Mouse (Mus musculus) left cerebral cortex, adult 9 months (tissue): ENCODE data around the gene C2cd3.
A peak's percentile ranks its signal among the peaks of the same experiment; 100 is the strongest.

Experiments
- DNase-seq, 2 experiments: peaks; one replicate each; pipeline ENCODE4 v3.0.0; 2022; ENCODE audit warnings: low spot score in 2 of 2

C2cd3 gene

GRCm38 (mm10) chr7:100402715-100403114 lies 30.7 kb downstream of the C2cd3 start:
- no peak for DNase-seq

- no peak for DNase-seq
These were observed 35.6 kb downstream of the C2cd3 start for GRCm38 (mm10) chr7:100407677-100408076.

DNA sequence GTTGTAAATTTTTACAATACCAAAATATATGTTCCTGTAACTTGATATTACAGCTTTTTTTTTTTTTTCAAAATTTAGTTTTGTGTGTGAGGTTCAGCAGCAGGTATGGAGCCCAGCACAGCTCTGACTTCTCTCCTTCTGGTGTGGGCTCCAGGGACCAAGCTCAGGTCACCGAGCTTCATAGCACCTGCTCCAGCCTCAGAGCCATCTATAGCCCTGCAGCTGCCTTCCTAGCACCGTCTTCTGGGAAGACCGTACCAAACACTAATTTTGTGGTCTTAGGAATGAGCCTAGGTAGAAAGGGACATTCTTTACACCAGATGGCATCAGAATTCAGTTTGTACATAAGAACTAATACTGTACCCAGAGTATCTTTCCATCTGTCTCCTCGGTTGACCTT lies 36.7 kb downstream of the C2cd3 start:
- DNase-seq = no peak

DNA sequence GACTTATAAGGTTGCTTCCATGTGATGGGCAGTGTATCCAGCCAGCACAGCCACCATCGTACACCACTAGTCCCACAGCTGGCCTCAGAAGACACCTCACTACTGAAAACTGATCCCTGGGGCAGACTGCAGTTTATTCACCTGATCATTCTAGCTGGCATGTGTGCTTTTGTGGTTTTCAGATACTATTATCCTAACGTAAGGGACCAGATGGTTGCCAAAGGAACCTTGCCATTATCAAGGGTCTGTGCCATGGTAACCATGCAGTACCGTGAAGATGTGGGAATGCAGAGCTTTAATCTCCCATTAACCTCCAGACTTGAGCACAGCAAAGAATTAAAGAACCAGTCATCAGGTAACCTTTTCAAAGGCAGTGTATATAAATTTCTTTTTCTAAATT lies 53.8 kb downstream of the C2cd3 start:
- no peak for DNase-seq

DNA sequence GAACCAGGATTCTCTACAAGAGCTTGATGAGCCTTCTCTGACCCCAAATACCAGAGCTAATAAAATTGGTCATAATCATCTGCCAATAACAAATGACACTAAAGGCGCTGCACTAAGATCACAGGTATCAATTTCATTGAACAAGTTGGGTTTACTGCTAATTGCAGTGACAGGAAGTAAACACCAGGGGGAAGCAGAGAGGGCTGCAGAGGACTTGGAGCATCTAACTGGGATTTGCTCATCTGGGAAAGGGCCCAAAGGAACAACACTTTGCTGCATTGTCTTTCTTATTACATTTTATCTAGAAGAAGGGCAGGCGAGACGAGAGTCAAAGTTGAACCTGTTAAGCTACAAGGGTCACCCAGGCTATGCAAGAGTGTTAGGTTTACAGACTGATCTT lies 57.1 kb downstream of the C2cd3 start:
- peak in 1 of 2 experiments; percentile 57 for DNase-seq

DNA sequence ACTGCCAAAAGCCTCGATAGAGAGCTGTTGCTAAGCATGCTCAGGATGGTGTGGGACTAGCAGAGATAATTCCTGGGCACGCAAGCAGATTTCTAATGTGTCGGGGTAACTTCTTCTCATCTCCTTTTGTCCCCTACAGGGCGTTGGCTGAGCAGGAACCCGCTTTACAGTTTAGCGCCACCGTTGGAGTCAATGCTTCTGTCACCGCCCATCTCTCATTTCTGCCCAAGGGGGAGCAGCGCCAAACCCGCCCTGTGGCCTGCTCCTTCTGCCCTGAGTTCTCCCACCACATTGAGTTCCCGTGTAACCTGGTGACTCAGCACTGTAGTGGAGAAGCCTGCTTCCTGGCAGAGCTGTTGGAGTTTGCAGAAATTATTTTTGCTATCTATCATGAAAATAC lies 57.9 kb downstream of the C2cd3 start:
- DNase-seq = no peak

- DNase-seq = peak in 1 of 2 experiments; percentile 17
These were observed 59.1 kb downstream of the C2cd3 start for GRCm38 (mm10) chr7:100431103-100431502.

- no peak for DNase-seq
These were observed 61.3 kb downstream of the C2cd3 start for GRCm38 (mm10) chr7:100433295-100433694.

GRCm38 (mm10) chr7:100443728-100444127 lies 71.7 kb downstream of the C2cd3 start:
- DNase-seq = no peak

- no peak for DNase-seq
These were observed 74.2 kb downstream of the C2cd3 start for GRCm38 (mm10) chr7:100446271-100446670.

DNA sequence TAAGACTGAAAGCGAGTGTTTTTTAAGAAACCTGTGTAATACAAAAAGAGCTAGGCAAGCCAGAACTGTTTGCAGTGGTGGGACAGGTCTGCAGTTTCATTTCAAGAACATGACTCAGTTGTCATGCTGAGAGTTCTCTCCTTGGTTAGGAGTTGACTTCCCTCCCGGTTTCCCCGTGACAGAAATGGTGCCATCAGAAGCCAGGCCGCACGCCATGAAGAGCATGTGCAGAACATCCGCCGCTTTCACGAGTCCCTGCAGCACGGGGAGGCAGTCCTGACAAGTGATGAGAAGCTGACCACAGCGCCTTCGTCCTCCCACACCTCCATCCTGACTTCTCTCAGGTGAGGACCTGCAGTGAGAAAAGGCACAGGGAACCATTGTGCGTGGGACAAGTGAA lies 76.5 kb downstream of the C2cd3 start:
- no peak for DNase-seq

DNA sequence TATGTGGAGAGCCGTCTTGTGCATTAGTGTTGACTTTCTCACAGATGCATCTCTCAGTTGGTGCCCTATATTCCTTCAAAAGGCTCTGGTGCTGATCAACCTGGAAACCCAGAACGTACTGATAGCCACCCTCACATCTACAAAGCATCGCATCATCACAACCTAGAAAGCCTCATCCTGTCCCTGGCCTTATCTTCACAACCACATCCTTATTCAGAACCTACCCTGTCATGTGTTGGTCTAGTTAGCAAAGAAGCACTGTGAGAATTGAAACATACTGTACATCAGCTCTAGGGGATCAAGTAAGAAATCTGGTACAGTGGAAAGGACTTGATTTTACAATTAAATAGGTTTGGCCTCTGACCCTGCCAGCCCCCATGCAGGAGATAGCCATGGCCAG lies 77.0 kb downstream of the C2cd3 start:
- no peak for DNase-seq

- no peak for DNase-seq
These were observed 86.1 kb downstream of the C2cd3 start for GRCm38 (mm10) chr7:100458153-100458552.

DNA sequence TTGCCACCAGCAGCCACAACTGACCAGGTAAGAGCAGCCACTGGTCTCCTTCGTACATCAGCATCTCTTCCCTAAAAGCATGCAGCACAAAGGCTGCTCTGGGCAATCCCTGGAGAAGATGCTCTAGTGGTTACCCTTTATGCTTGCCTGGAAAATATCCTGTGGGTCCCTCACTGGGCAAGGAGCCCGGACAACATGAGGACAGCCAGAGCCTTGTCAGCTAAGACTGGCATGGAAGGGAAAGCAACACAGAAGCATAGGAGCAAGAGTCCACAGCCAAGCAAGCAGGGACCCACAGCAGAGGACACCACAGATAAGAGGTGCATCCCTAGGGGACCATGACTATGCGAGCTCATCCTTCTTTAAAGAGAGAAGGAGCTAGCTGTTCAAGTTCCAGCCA lies 87.8 kb downstream of the C2cd3 start:
- no peak for DNase-seq

DNA sequence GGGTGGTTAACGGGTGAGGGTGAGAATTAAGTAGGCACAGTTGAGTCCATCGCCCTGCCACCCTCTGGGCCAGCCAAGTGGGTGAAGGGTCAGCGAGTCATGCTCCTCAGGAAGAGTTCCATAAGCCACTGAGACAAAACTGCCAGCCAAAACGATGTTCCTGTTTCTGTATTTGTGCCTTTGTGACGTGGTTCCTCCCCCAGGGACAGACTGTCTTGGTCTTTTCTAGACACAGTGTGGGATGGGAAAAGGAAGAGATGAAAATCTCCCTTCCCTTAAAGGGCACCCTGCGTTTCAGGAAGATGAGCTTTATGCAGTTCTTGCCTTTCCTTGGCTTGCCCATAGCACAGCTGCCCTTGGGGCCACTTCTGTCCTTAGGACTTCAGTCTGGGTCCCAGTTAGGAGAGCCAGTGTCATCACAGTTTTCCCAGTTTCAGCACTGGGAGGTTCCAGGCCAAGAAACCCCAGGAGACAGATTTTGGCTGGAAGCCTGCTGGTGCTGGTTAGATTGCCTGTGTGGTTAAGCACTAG lies 89.7 kb downstream of the C2cd3 start:
- DNase-seq = peak; percentile 62 to 81

GRCm38 (mm10) chr7:100463194-100463593 lies 91.2 kb downstream of the C2cd3 start:
- no peak for DNase-seq

DNA sequence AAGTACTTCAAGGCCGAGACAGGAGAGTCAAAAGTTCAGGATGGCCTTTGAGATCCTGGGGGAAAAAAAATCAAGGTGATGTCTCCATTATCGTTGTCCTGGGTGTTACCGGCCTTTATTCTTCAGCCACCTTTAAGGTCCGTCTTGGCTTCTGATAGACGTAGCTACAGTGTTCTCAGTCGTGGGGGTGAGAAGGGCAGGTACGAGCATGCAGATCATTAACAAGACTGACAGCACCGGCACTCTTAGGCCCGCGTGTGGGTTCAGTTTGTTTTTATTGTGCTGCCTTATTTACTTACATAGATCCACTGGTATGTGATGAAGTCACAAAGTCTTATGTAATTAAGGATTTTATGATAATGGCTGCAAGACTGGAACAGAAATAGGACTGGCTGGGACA lies 91.7 kb downstream of the C2cd3 start:
- DNase-seq = no peak

GRCm38 (mm10) chr7:100464248-100464647 lies 92.2 kb downstream of the C2cd3 start:
- DNase-seq = no peak

DNA sequence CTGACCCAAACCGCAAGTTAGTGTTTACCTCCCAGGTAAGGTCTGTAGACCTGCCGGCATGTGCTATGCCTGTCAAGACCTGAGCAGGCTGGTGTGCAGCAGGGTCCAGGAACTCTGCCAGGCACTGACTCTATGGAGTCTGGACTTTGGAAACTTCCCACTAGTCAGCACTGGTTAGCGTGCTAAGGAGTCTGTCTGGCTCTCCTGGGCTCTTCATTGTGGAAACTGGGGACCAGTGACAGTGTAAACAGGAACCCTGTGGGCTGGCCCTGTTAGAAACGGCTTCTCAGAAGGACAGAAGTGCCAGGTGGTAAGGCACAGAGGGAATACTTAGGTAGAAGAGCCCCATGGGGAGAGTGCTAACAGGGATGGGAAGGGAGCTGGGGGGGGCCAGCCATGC lies 93.2 kb downstream of the C2cd3 start:
- DNase-seq = no peak

- no peak for DNase-seq
These were observed 93.8 kb downstream of the C2cd3 start for GRCm38 (mm10) chr7:100465656-100466309.

DNA sequence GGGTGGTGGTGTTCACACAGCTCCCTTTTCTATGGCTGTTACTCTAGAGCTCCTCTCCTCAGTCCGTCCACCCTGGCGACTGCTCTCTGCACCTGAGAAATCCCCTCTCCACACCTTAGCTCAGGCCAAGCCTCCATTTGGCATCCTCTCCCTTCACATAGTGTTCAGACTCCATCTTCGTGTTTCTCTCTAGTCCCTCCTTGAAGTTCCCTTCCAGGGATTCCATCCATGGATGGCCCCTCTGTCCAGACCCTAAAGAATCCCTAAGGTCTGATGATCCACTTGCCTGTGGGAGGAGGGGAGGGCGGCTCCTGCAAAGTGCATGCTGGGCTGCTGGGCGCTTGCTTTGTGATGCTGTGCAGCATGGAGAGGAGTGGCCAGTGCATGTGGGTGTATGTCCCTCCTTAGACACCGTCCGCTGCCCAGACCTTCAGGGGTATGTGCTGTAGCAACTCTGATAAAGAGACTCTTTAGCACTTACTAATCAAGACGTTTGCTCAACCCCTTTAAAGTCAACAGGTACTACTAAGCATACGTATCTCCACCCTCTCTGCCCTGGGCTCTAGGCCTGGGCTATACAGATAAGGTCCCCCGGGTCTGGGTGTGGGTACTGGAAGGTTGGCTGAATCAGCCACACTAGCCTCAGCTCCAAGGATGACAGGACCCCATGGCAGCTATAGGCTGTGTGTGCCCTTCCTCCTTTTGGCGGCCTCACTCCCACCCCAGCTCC lies 94.9 kb downstream of the C2cd3 start:
- DNase-seq = no peak

DNA sequence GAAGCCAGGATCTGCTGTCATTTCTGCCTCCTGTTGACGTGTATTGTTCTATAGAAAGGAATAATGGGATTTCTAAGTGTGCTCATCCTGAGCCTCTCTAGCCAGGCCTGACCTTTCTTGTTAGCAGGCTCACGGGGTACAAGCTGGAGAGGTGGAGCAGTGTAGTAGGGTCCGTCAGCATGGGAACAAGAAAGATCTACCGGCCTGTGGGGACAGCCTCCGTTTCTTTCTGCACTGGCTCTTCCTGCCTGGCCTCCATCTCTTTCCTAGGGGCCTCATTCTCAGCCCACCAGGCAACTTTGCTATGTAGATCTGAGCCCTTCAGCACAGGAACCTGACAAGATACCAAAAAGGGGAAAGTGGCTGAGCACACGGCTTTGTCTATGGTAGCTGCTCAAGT lies 96.7 kb downstream of the C2cd3 start:
- DNase-seq = no peak

GRCm38 (mm10) chr7:100469502-100469901 lies 97.5 kb downstream of the C2cd3 start:
- no peak for DNase-seq
